Mouse (Mus musculus) layer of hippocampus, adult 9-10 months (tissue): ENCODE results near the gene Exoc3l4.

Experiments used
- DNase-seq: peaks from one replicate; pipeline ENCODE4 v3.0.0; 2022; ENCODE audit warnings: low spot score

The Exoc3l4 gene

DNA sequence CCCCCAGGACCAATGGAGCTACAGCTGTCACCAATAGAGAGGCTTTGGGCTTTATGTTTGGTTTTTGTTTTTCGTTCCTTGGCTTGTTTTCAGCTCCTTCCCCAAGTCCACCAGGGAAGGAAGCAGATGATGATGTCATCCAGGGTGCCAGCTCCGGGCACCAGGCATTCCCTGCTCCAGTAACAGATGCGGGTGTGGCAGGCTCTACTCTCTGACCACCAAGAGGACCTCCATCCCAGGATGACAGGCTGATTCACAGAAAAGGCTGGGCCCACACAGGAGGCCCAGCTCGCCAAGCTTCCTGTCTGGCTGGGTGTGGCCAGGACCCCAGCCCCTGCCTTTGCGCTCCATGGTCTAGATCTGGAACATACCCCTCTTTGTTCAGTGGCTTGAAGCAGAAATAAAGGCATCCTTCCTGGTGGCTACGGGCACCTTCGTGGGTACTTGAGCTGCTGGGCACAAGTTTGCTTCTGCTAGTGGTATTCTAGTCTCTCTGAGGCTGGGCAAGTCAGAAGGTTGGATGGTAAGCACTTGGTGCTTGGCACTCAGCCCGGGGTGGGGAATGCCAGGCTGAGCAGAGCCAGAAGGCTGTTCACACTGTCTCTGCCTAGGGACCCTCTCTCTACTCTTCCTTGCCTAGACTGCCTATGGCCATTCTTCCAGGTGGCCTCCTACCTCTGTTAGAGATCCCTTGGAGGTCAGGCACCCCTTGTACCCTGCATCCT, 5.0 kb upstream of the Exoc3l4 start:
- DNase-seq: no peak

DNA sequence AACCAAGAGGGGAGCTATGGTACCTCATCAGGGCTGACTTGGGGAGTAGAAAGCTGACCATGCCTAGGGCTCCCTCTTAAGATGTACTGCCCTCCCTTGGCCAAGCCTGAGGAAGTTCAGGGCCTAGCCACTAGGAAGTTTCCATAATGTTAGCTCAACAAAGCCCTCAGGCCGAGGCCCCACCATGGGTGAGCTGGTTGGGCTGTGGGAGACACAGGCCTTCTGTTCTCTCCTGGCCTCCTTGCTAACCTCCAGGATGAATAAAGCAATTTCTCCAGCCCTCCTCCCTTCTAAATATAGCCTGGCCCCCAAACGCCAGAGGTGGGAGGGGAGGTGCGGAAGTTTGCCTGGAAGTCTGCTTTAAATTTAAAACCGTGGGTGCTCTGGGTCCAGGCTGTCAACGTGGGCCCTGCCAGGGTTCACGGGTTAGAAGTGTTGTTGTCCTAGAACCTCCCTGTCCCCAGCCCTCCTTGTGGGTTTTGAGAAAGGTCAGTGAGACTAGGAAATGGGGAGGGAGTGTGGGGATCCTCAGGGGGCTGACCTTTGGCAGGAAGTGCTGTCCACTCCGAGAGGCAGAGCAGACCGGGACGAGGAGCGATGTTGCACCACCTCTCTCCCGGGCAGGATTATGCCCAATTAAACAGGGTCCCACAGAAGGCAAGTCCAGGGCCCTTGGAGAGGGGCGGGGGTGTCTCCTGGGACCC, 4.1 kb upstream of the Exoc3l4 start:
- no peak for DNase-seq

DNA sequence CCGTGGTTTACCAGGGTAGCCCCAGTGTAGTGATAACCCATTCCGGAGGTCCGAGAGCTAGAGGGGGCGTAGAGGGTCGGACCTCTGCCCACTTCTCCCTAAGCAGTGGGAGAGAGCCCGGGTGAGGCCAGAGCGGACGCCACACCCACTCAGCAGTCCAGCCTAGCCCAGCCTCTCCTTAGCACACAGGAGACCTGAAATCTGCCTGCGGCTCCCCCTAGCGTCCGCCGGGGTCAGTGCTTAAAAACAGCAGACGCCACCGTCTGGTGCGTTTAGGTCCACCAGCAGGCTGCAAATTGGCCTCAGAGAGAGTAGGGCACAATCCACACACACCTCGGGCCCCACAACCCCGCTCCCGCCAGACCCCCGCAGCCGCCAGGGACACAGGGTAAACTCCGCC, 3.5 kb upstream of the Exoc3l4 start:
- peak; percentile 72 for DNase-seq

GRCm38 (mm10) chr12:111419918-111420317, 3.1 kb downstream of the Exoc3l4 start:
- DNase-seq: no peak

- no peak for DNase-seq
These were observed 4.3 kb downstream of the Exoc3l4 start for GRCm38 (mm10) chr12:111420946-111421709.

GRCm38 (mm10) chr12:111422852-111423251, 6.0 kb downstream of the Exoc3l4 start:
- DNase-seq: no peak

DNA sequence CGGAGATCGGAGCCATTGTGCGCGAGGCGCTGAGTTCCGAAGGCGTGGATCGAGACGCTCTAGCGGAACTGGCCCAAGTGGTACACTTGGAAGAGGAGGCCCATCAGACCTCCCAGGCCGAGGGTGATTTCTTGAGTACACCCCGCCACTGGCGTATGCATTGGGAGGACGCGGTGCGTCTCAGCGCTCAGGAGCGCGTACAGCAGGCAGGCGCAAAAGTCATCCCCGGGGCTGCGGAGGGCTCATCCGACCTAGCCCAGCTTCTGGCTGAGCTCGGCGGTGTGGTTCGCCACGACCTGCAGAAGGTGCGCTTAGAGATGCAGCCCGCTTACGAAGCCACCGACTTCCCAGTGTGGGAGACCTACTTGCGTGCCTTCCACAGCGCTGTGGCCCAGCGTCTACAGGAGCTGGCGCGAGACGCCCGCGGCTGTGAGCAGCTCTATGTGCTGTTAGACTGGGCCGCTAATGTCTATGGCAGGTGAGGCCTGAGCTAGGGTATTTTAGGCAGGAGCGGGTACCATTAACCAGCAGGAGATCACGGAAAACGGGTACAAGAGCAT, 6.8 kb downstream of the Exoc3l4 start:
- no peak for DNase-seq

- DNase-seq: no peak
These were observed 7.7 kb downstream of the Exoc3l4 start for GRCm38 (mm10) chr12:111424547-111424946.

GRCm38 (mm10) chr12:111425258-111425657, 8.4 kb downstream of the Exoc3l4 start:
- DNase-seq: peak; percentile 64

DNA sequence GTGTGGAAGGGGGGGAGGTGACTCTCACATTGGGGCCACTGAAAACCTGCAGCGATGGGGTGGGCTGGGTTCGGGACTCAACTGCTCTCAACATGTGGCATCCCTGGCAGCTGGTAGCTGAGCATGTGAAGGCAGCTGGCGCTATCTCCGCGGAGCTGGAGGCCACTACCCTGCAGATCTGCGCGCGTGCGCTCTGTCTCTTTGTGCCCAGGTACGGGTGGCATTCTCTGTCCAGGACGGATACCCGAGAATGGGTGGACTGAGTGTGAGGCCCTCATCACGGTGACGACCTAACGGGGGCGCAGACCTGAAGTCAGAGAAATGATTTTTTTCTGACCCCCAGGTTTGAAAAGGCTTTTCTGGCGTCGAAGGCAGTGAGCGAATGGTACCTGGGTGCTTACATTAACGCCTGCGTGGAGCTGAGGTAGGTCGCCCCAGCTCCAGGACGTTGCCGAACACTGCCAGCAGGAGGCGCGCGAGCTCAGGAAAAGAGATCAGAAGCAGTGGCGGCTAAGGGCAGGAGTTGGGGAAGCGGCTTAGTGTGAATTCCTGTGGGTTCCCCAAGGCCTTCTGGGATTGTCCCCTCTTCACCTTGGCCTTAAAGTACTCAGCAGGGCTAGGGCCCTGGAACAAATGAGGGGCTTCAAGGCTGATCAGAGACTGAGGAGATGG, 9.1 kb downstream of the Exoc3l4 start:
- DNase-seq: peak; percentile 95

DNA sequence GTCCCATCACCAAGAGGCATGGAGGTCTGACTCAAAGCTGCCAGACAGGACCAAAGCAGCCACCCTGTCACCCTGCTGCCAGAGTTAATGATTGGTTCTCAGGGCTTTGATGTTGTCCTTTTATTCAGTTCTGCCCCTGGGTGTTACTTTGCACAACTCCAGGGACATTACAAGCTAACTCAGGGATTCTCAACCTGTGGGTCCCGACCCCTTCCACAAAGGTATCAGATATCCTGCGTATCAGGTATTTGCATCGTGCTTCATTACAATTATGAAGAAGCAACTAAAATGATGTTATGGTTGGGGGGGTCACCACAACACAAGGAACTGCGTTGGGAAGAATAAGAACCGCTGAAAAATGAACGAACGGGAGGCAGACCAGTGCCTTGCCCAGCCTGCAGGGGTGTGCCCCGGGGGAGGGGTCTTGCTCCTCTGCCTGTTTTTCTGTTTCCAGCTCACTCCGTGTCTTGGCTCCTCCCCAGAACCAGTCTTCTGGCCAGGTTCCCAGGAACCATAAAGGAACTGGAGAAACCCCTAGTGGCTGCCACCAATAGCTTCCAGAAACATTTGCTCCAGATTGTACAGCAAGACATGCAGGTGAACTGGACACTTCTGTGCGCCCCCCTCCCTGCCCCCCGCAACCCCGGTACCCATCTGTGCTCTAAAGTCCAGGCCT, 10.8 kb downstream of the Exoc3l4 start:
- DNase-seq: no peak

DNA sequence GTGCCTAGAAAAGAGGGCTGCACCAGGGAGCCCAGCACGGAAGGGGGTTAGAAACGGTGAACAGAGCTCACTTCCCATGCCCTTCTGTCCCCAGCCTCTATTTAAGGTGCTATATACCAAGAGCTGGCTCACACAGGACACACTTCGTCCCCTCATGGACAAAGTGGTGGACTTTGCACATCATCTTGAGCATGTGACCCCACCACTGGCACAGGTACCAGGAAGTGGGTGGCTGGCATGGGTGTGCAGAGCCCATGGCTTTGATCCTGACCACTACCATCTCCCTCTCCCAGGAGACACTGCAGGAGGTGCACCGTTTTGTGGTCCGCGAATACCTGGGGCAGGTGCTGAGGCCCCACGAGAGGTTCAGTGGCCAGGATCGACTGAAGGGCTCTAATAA, 11.5 kb downstream of the Exoc3l4 start:
- no peak for DNase-seq

GRCm38 (mm10) chr12:111428961-111429911, 12.4 kb downstream of the Exoc3l4 start:
- DNase-seq: no peak

GRCm38 (mm10) chr12:111430049-111430867, 13.4 kb downstream of the Exoc3l4 start:
- no peak for DNase-seq

GRCm38 (mm10) chr12:111430868-111431817, 14.3 kb downstream of the Exoc3l4 start:
- no peak for DNase-seq

- DNase-seq: no peak
These were observed 15.3 kb downstream of the Exoc3l4 start for GRCm38 (mm10) chr12:111432097-111432496.

DNA sequence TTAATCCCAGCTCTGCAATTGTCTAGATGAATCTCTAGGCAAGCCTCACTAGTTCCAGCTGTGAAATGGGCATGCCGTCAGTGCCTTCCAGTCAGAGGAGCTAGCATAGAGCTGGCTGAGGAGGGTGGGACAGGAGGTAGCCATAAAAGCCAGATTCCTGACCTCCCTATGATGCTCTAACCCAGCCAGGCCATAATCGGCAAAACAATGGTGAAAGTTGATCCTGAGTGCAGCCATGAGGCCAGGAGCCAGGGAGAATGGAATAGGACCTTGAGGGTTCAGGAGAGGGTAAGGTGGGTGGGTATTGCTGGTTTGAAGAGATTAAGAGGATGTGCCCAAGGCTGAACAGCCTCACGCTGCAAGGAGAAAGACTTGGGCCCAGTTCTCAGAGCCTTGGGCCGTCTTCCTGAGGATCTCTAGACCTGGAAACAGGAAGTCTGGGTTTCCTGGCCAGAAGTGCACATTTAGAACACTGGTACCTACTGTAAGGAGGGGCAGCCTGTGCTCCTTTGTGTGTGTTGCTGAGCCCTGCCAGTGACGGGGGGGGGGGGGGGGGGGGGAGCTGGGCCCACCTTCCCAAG, 16.0 kb downstream of the Exoc3l4 start:
- no peak for DNase-seq
